Mouse (Mus musculus) embryo, embryonic 9.5 days (tissue): ENCODE measurements at regions not wholly inside any gene's neighbourhood (a gene's known extent, or its start where the extent isn't known, plus 50 kb on each side); places are given as distances from the start of the nearest gene placed in this dataset.

Experiments used
- DNase-seq: peaks from one replicate; pipeline ENCODE4 v3.0.0-alpha.2; 2017; ENCODE audit errors: extremely low spot score

- no peak for DNase-seq
Observed at GRCm38 (mm10) chr10:84088799-84089778, 351.3 kb downstream of the Nuak1 start.

- DNase-seq: no peak
Observed at GRCm38 (mm10) chr10:84093919-84094318, 346.5 kb downstream of the Nuak1 start.

- DNase-seq: no peak
Observed at GRCm38 (mm10) chr10:84097196-84097595, 343.2 kb downstream of the Nuak1 start.

- no peak for DNase-seq
Observed at GRCm38 (mm10) chr10:84103985-84104384, 336.4 kb downstream of the Nuak1 start.

- DNase-seq: no peak
Observed at GRCm38 (mm10) chr10:84104556-84104955, 335.8 kb downstream of the Nuak1 start.

GRCm38 (mm10) chr10:84109680-84110371 lies 330.6 kb downstream of the Nuak1 start:
- DNase-seq: no peak

- DNase-seq: no peak
Observed at GRCm38 (mm10) chr10:84110372-84110985, 329.9 kb downstream of the Nuak1 start.

GRCm38 (mm10) chr10:84111502-84111901 lies 328.9 kb downstream of the Nuak1 start:
- DNase-seq: no peak

- DNase-seq: no peak
Observed at GRCm38 (mm10) chr10:84111909-84112308, 328.5 kb downstream of the Nuak1 start.

- no peak for DNase-seq
Observed at GRCm38 (mm10) chr10:84119952-84120550, 320.3 kb downstream of the Nuak1 start.

GRCm38 (mm10) chr10:84137019-84137658 lies 303.3 kb downstream of the Nuak1 start:
- no peak for DNase-seq

- no peak for DNase-seq
Observed at GRCm38 (mm10) chr10:84142741-84143454, 297.5 kb downstream of the Nuak1 start.

- no peak for DNase-seq
Observed at GRCm38 (mm10) chr10:84143674-84144343, 296.6 kb downstream of the Nuak1 start.

GRCm38 (mm10) chr10:84144344-84144687 lies 296.1 kb downstream of the Nuak1 start:
- DNase-seq: no peak

- no peak for DNase-seq
Observed at GRCm38 (mm10) chr10:84147305-84147984, 293.0 kb downstream of the Nuak1 start.

GRCm38 (mm10) chr10:84163752-84164151 lies 276.6 kb downstream of the Nuak1 start:
- DNase-seq: no peak

GRCm38 (mm10) chr10:84165832-84166567 lies 274.4 kb downstream of the Nuak1 start:
- no peak for DNase-seq

GRCm38 (mm10) chr10:84166568-84166905 lies 273.9 kb downstream of the Nuak1 start:
- DNase-seq: peak; percentile 27

- peak; percentile 36 for DNase-seq
Observed at GRCm38 (mm10) chr10:84172828-84173321, 267.5 kb downstream of the Nuak1 start.
